Comparison of ENCODE assay signal across 35 mouse cellular contexts in the genomic region with DNA sequence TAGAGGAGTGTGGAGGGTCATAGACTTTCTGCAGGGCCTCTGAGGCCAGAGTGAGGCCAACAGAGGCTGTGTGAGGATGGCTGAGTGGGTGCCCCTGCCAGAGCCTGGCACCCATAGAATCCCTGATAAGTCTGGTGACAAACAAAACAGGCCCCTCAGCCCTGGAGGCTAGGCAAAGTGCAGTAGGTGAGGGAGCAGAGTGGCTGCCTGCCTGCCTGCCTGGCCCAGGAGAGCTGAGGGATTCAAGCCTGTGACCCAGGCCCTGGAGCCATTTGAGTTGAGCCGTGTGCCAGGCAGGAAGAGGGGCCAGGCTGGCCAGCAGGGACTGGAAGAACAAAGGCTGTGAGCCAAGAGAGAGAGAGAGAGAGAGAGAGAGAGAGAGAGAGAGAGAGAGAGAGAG. TPM values are rescaled to one million over a fixed set of nuclear protein-coding genes. Genes with fewer than 3 reads are reported as not detected.
DNase-seq lines count a peak whose midpoint lies in the region; ATAC-seq and TF ChIP-seq lines count a peak whose summit lies in the region.
"Had no signal": no experiment of that assay in that cellular context is flagged by ENCODE, and none has a peak within 500 bp of the region (broad histone marks: within the 10 kb centered on the region; RNA-seq: fewer than 3 reads in every experiment).

No protein-coding gene starts in this region.

- no peaks in the 10 kb centered on the region for H3K9me3 ChIP-seq in liver, postnatal 0 days (ENCODE audit: low read length)
- H3K9me3 ChIP-seq: forebrain, embryonic 13.5 days; G1E; hindbrain, embryonic 15.5 days; liver, embryonic 13.5 days; stomach, embryonic 15.5 days had no signal

- peak overlapping the region; percentile 39; the same call in 1 of the 2 replicates for H3K27ac ChIP-seq in liver, postnatal 0 days (ENCODE audit: low read depth)
- H3K27ac ChIP-seq: forebrain, embryonic 13.5 days; hindbrain, embryonic 10.5 days; hindbrain, embryonic 15.5 days; left cerebral cortex, adult 2 months; limb, embryonic 12.5 days; liver, embryonic 13.5 days; neural tube, embryonic 13.5 days; stomach, embryonic 15.5 days had no signal

- no peak overlapping the region for H3K4me2 ChIP-seq in liver, postnatal 0 days (ENCODE audit: low read depth, low read length)
- no peak overlapping the region for H3K4me2 ChIP-seq in myocyte (ENCODE audit: low read depth)
- H3K4me2 ChIP-seq: forebrain, embryonic 13.5 days; heart, embryonic 12.5 days; hindbrain, embryonic 15.5 days; limb, embryonic 12.5 days; liver, embryonic 13.5 days; lung, embryonic 14.5 days; midbrain, embryonic 11.5 days; neural tube, embryonic 13.5 days; stomach, embryonic 15.5 days had no signal

- TF ChIP-seq EP300 in liver, postnatal 0 days (IDR thresholded peaks at IDR 0.05; ENCODE audit: low read depth) = no peak

- peaks cover 10% of the 10 kb centered on the region; the same call in 1 of the 2 replicates for H3K36me3 ChIP-seq in liver, postnatal 0 days (replicated peaks; ENCODE audit: insufficient read depth, low read length)
- peaks cover 13% of the 10 kb centered on the region for H3K36me3 ChIP-seq in myocyte (ENCODE audit: control insufficient read depth, insufficient read depth)
- H3K36me3 ChIP-seq: hindbrain, embryonic 10.5 days; hindbrain, embryonic 15.5 days; limb, embryonic 12.5 days; liver, embryonic 13.5 days; neural tube, embryonic 13.5 days; stomach, embryonic 15.5 days had no signal

- H3K4me3 ChIP-seq in liver, postnatal 0 days (ENCODE audit: low read depth, low read length) = no peak overlapping the region
- H3K4me3 ChIP-seq in myocyte = no peak overlapping the region
- H3K4me3 ChIP-seq: forebrain, embryonic 13.5 days; heart, embryonic 12.5 days; hindbrain, embryonic 10.5 days; hindbrain, embryonic 15.5 days; left cerebral cortex, adult 2 months; limb, embryonic 12.5 days; liver, embryonic 13.5 days; neural tube, embryonic 13.5 days; stomach, embryonic 15.5 days had no signal

- H3K4me1 ChIP-seq in liver, postnatal 0 days (ENCODE audit: insufficient read depth) = peaks cover 9% of the 10 kb centered on the region; the same call in 1 of the 2 replicates

- WGBS in liver, postnatal 0 days (ENCODE audit: insufficient replicate concordance) = 67% methylated on average over 1 of the region's 1 CpGs

- no peak for TF ChIP-seq CTCF in liver, postnatal 0 days (IDR thresholded peaks at IDR 0.05; ENCODE audit: low read depth)

- peak; percentile 68 for DNase-seq in adrenal gland, adult 2 months
- no peak for DNase-seq in adrenal gland, adult (ENCODE audit: inconsistent age in 2 of 2, low spot score in 1 of 2)
- peak; percentile 25 to 36 for DNase-seq in cerebellum, postnatal 14 days
- no peak for DNase-seq in liver, postnatal 0 days
- no peak for DNase-seq in liver
- DNase-seq in lung, adult 18-20 months = no peak
- DNase-seq: cerebellum, adult 11-12 months; cerebellum, adult 9-11 months; gastrocnemius, postnatal 25 days; heart, adult 18-20 months; kidney, adult 11 months; kidney, postnatal 14 days; layer of hippocampus, adult 9-11 months; liver, embryonic 13.5 days; lung, embryonic 14.5 days; lung, postnatal 14 days; retina, postnatal 1 day; right cerebral cortex, postnatal 14 days; thymus, postnatal 25 days had no signal

- ATAC-seq in cerebellum, adult (ENCODE audit: insufficient number of reproducible peaks, low FRiP score, low TSS enrichment) = no peak
- no peak for ATAC-seq in liver, postnatal 0 days
- ATAC-seq: forebrain, embryonic 13.5 days; inflammation-experienced regulatory T-cells, adult 6 months; Patski had no signal

- H3K27me3 ChIP-seq in liver, postnatal 0 days (ENCODE audit: insufficient read depth, low read length) = 0 out of 2 replicates have a peak, but pooled peaks cover 3% of the 10 kb centered on the region
- no peaks in the 10 kb centered on the region for H3K27me3 ChIP-seq in myocyte (ENCODE audit: control insufficient read depth, insufficient read depth, insufficient read length)
- H3K27me3 ChIP-seq: heart, embryonic 12.5 days; Patski; stomach, embryonic 15.5 days had no signal

- H3ac ChIP-seq in myocyte (ENCODE audit: control insufficient read depth, insufficient read length) = no peak overlapping the region

- H3K9ac ChIP-seq in liver, postnatal 0 days (replicated peaks) = no peak overlapping the region
- H3K9ac ChIP-seq: forebrain, embryonic 13.5 days; heart, embryonic 12.5 days; hindbrain, embryonic 15.5 days; limb, embryonic 12.5 days; liver, embryonic 13.5 days; lung, embryonic 14.5 days; neural tube, embryonic 13.5 days; stomach, embryonic 15.5 days had no signal

- peaks cover 28% of the 10 kb centered on the region for H3K79me2 ChIP-seq in myocyte (ENCODE audit: control insufficient read depth, insufficient read depth)

- no peak for TF ChIP-seq POLR2A in myocyte (IDR thresholded peaks at IDR 0.05; ENCODE audit: insufficient read length, low read depth)

TF ChIP-seq in myocyte, 11 proteins besides CTCF, POLR2A, EP300 and RAD21:
- TF ChIP-seq MYOG (IDR thresholded peaks at IDR 0.05; ENCODE audit: control insufficient read depth in 1 of 3, insufficient read depth in 1 of 3, insufficient read length in 2 of 3, low read depth in 2 of 3) = no peak
- TF ChIP-seq POLR2AphosphoS2 (IDR thresholded peaks at IDR 0.05; ENCODE audit: insufficient read length, low read depth) = peak; percentile 58

RNA-seq across cellular contexts. Expression of gene Tmem189, which starts 4.6 kb away (rescaled TPM):
- 10 to 100 TPM; 29.9 to 30.1 TPM for total RNA-seq in adrenal gland, adult 2 months (2021)
- 72.0 and 77.3 TPM in 2 replicates for polyA plus RNA-seq in adrenal gland, adult 2 months (2012; rRNA removed)
- 9.8 and 10.1 TPM in 2 replicates for polyA plus RNA-seq in liver, postnatal 0 days (2015; fragmentation: Nextera tagmentation; extraction: Ambion mirVana)
- polyA plus RNA-seq in myocyte (2012; fragmentation: generic; extraction: Trizol) = 91.9 TPM

RNA-seq across cellular contexts. Expression of gene Cebpb, which starts 5.5 kb away (rescaled TPM):
- 100 to 1,000 TPM; 366 to 466 TPM for total RNA-seq in adrenal gland, adult 2 months (2021)
- 3,420 and 4,353 TPM in 2 replicates for polyA plus RNA-seq in adrenal gland, adult 2 months (2012; rRNA removed)
- 27.5 and 43.6 TPM in 2 replicates for polyA plus RNA-seq in liver, postnatal 0 days (2015; fragmentation: Nextera tagmentation; extraction: Ambion mirVana)
- 74.7 TPM for polyA plus RNA-seq in myocyte (2012; fragmentation: generic; extraction: Trizol)

RNA-seq across cellular contexts. Expression of gene Gm20431, which starts 32.9 kb away (rescaled TPM):
- 10 to 100 TPM; 20.0 to 21.0 TPM for total RNA-seq in adrenal gland, adult 2 months (2021)
- 31.2 and 38.6 TPM in 2 replicates for polyA plus RNA-seq in adrenal gland, adult 2 months (2012; rRNA removed)
- 1.7 and 2.4 TPM in 2 replicates for polyA plus RNA-seq in liver, postnatal 0 days (2015; fragmentation: Nextera tagmentation; extraction: Ambion mirVana)
- polyA plus RNA-seq in myocyte (2012; fragmentation: generic; extraction: Trizol) = 9.2 TPM
- total RNA-seq: midbrain, postnatal 0 days had no signal
- polyA plus RNA-seq: cortical plate, adult 2 months; G1E; inflammation-experienced regulatory T-cells, adult 6 months; liver, embryonic 13.5 days had no signal

Comparison
In these comparisons a context has a peak if more than half of its experiments do, and no peak if none do; other contexts are left out.
1. DNase-seq: peak in adrenal gland, adult 2 months (single experiment) and cerebellum, postnatal 14 days (2 of 2); none in adrenal gland, adult (0 of 2), liver, postnatal 0 days (single experiment), liver (single experiment) and lung, adult 18-20 months (0 of 2).
2. RNA of gene Cebpb, which starts 5.5 kb away (polyA plus RNA-seq): 3,420 to 4,353 TPM in adrenal gland, adult 2 months; 74.7 TPM in myocyte (single experiment) and 27.5 to 43.6 TPM in liver, postnatal 0 days; every median in the first group is over 10 times any median in the second.